Mouse (Mus musculus) embryo, embryonic 11.5 days (tissue): ENCODE data around the gene Rho.
A peak's percentile ranks its signal among the peaks of the same experiment; 100 is the strongest.

ENCODE experiments used
- DNase-seq: peaks from one replicate; pipeline ENCODE4 v3.0.0-alpha.2; 2012; ENCODE audit warnings: low read depth, low spot score

Rho gene

GRCm38 (mm10) chr6:115915601-115916445 is 15.7 kb upstream of the Rho start:
- DNase-seq = no peak

DNA sequence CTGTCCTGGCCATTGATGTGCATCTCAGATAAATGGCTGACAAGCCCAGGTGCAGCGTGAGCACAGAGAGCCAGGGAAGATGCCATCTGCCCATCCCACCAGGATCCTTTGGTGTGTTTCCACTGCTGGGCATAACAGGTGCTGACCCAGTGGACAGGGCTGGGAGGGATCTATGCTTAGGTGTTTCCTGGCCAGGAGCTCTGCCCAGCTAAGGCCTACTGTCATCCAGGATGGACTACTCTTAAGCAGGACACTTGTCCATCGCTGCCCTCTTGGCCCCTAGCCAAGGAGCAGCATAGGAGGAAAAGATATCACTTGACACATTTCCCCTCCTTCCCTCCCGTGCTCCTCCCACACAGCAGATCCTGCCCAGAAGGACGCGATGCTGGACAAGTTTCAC is 14.9 kb upstream of the Rho start:
- DNase-seq = no peak

DNA sequence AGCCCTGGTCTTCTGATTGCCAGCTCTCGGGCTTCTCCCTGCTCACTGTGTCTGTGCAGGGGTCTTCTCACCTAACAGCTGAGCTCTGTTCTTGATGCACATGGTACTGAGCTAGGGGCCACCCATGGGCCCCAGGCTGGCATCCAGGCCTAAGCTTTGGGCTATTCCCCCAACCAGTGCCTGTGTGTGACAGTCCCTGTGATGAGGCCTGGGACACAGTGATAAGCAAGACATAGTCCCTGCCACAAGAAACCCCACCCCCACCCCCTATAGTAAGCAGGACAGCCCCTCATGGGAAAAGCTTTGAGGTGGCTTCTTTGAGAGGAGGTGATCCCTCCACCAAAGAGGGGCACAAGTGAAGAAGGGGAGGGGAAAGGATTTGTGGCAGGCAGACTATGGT is 12.9 kb upstream of the Rho start:
- DNase-seq = no peak

DNA sequence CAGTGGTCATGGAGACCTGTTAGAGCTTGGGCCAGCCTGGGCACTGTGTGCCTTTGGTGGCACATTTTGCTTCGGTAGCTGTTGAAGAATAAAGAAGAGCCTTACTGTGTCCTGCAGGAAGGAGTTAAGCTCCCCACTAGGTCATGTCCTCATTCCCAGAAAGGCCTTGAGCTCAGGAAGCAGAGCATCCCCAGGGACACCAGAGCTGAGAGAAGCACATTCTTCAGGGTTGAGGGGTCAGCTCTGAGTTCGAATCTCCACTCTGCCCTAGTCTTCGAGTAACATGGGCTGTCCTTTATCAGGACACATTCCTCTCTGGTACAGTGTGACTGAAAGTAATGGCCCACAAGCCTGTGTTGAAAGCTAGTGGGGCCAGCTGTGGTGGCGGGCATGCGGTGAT is 11.7 kb upstream of the Rho start:
- DNase-seq = no peak

- no peak for DNase-seq
These were observed 6.7 kb upstream of the Rho start for GRCm38 (mm10) chr6:115924829-115925228.

GRCm38 (mm10) chr6:115926416-115926815 is 5.1 kb upstream of the Rho start:
- no peak for DNase-seq

DNA sequence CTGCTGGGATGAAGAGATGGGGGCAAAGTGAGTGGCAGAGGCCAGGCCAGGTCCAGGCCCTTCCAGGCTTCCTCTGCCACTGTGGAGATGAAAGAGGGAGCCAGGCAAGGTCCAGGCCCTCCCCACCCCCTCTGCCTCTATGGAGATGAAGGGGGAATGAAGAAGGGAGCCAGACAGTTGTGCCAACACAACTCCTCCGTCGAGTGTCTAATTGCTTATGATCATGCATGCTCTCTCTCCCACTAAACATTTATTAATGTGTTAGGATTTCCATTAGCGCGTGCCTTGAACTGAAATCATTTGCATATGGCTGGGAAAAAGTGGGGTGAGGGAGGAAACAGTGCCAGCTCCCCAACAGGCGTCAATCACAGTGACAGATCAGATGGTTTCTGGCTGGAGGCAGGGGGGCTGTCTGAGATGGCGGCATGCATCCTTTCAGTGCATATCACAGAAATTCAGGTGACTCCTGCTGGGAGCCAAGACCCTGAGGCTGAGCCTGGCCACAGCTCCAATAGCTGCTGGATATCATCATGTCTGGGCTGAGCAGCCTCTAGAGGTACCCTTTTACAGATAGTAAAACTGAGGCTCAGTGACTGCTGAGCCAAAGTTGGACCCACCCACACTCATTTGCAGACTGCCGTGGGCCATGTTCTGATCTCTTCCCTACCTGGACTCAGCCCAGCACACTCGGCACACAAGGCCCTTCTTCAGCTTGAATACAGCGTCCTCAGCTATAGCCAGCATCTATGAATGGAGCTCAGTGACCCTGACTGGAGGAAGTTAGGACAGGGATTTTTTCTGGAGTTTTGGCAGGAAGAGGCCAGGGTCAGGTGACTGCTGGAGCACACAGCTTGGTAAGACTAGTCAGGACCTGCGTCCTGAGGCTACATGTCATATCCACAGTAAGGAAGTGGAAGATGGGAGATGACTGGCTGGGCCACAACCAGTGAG is 4.0 kb upstream of the Rho start:
- DNase-seq = no peak

GRCm38 (mm10) chr6:115930018-115930417 is 1.5 kb upstream of the Rho start:
- no peak for DNase-seq

- no peak for DNase-seq
These were observed 843 bp downstream of the Rho start for GRCm38 (mm10) chr6:115932391-115932790.

GRCm38 (mm10) chr6:115935544-115935943 is 4.0 kb downstream of the Rho start:
- DNase-seq = no peak

DNA sequence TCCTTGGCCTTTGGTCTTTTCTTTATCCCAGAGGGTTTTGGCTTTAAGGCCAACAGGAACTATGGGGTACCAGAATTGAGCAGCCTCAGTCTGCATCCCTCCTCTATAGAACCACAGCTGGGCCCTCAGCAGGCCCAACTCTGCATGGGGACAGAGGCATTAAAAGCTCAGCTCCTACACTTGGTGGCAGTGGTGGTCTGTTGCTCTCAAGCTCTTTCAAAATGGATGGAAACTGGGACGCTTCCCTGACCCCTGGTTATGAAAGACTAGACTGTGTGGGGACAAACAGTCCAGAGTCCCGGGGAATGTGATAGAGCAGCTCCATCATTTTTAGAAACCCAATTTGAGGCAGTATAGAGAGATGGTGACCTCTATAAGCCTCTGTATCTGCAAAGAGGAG is 6.5 kb downstream of the Rho start:
- no peak for DNase-seq

DNA sequence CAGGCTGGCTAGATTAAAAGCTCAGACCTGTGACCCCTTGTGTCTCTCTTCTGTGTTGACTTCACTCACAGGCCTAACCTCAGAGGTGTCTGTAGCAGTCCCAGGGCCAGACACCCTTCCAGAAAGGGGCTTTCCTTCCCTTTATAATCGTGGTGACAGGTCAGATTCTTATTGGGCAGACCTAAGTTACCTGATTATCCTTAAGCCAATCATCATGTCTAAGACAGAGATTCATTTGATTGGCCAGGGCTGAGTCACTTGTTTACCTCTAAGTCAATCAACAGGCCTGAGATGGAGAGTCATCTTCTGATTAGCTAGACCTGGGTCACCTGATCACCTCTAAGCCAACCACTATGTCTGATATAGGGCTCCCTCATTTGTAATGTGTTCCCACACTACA is 7.2 kb downstream of the Rho start:
- DNase-seq = no peak

DNA sequence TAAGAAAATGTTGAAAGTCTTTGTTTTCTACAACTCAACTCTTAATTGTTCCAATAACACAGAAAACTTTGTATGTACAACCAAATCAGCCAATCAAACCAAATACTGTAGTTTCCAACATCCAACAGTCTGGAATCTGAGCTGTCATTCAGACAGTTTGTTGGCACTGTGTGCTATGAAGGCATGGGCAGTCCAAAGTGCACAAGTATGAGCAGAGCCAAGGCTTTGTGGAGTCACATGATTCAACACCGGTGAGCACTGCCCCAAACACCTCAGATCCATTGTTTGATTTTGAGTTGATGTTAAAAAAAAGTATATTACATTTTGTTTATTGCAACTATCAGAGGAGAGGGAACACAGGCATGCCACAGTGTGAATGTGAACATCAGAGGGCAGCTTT is 9.1 kb downstream of the Rho start:
- DNase-seq = no peak

GRCm38 (mm10) chr6:115941128-115941527 is 9.6 kb downstream of the Rho start:
- DNase-seq = peak; percentile 22

DNA sequence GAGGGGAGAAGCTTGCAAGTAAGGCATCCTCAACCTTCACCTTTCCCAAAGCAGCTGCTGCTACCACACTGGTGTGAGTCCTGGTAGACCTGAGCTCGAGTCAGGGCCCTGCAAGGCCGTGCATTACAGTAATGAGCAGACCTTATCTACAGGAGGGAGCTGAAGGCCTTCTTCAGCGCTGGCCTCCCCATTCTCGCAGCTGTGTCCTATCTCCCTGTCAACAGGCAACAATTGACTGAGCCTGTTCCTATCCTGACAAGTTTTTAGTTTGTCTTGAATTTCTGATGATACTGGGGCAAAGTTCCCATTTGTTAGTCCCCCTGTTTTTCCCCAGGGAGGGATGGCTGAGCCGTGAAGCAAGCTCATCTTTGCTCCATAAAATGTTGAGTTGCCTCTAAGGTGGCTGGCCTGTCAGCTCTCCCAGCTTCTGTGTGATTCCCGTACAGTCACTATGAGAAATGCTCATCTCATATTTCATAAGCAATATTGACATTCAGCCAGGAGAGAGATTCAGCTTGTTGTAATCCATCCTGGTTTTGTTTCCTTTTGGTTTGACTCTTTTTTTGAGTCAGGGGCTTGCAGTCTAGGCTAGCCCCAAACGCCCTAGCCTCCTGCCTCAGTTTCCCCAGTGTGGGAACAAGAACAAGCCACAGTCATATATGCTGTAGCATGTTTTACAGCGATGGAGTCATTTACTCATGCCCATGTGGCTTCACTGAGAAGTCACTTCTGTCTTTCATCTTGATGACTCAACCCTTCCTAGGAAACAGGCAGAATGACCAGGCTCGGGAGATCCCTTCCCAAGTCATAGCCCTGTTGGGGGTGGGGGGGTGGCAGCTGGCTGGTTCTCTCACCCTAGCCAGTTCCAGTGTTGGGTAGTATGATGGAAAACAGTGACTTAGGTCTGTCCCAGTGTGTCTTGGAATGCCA is 12.2 kb downstream of the Rho start:
- DNase-seq = no peak

- DNase-seq = no peak
These were observed 13.1 kb downstream of the Rho start, which contains the start of gene H1foo for GRCm38 (mm10) chr6:115944638-115945037. H1foo (plus strand) TSS chr6:115944938.

GRCm38 (mm10) chr6:115945633-115946032 is 14.1 kb downstream of the Rho start:
- no peak for DNase-seq

DNA sequence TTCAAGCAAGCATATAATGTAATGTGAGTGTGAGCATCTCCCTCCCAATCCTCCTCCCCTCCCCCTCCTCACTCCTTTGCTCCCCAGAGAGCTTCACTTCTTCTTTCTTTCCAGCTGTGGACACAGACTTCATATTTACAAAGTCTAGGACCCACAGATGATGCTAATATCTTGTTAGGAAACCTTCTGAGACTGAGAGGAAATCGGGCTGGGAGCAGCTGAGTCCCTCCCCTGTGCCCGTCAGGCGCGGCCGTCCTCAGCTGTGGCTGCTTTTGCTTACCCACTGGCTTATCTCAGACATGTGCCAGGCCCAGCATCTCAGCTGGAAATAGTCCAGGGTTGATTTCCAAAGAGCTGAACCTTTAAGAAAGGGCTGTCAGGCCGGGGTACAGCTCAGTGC is 14.8 kb downstream of the Rho start:
- DNase-seq = no peak

DNA sequence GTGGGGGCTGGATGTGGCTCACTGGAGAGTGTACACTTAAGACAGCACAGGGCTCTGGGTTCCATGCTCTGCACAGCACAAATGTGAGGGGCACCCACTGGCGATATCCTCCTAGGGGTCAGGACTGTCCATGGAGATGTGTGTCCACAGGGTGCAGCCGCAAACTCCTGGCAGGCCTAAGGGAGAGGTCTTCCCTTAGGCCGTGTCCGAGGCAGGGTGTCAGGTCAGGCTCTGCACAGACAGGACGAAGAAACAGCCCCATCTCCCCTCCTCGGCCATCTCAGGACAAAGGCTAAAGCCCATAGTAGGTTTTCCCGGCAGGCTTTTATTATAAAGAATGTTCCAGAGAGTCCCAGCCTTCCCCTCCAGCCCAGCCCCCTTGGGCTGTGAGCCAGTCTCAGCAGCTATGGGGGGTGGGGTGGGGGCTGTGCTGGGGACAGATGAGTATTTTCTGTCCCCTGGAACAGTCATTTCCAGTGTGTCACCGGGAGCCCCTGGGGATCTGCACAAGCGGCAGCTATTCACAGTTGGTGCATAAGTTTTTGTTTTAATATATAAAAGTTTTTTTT is 23.0 kb downstream of the Rho start:
- DNase-seq = no peak

- no peak for DNase-seq
These were observed 23.6 kb downstream of the Rho start for GRCm38 (mm10) chr6:115955169-115955568.

- no peak for DNase-seq
These were observed 24.1 kb downstream of the Rho start for GRCm38 (mm10) chr6:115955664-115956063.
